Mouse (Mus musculus) frontal cortex, postnatal 25 days (tissue): ENCODE measurements around the gene Prkcz.
A peak's percentile ranks its signal among the peaks of the same experiment; 100 is the strongest.
"Not testable (repeated sequence)": the region's sequence is repeated elsewhere in the genome, so short reads cannot be mapped to it uniquely, and the experiment has no call there.

ENCODE experiments used
- DNase-seq, 2 experiments: peaks; one replicate each; pipeline ENCODE4 v3.0.0; 2022; ENCODE audit warnings: low spot score in 2 of 2

Gene Prkcz

GRCm38 (mm10) chr4:155359560-155360464, 1.3 kb downstream of the Prkcz start:
- DNase-seq = no peak

- DNase-seq = no peak
Measured at GRCm38 (mm10) chr4:155357601-155358000, 3.6 kb downstream of the Prkcz start.

GRCm38 (mm10) chr4:155356354-155356753, 4.8 kb downstream of the Prkcz start:
- no peak for DNase-seq

- DNase-seq = no peak
Measured at GRCm38 (mm10) chr4:155354546-155354945, 6.6 kb downstream of the Prkcz start.

- no peak for DNase-seq
Measured at GRCm38 (mm10) chr4:155354035-155354434, 7.1 kb downstream of the Prkcz start.

- no peak for DNase-seq
Measured at GRCm38 (mm10) chr4:155352581-155352980, 8.6 kb downstream of the Prkcz start.

GRCm38 (mm10) chr4:155346350-155346749, 14.8 kb downstream of the Prkcz start:
- no peak for DNase-seq

- DNase-seq = peak; percentile 67 to 71
Measured at GRCm38 (mm10) chr4:155345608-155345953, 15.6 kb downstream of the Prkcz start.

GRCm38 (mm10) chr4:155344716-155345607, 16.2 kb downstream of the Prkcz start:
- peak in 1 of 2 experiments; percentile 32 for DNase-seq

GRCm38 (mm10) chr4:155344299-155344600, 16.9 kb downstream of the Prkcz start:
- no peak for DNase-seq

- DNase-seq = no peak
Measured at GRCm38 (mm10) chr4:155343415-155344298, 17.5 kb downstream of the Prkcz start.

GRCm38 (mm10) chr4:155336284-155337050, 24.7 kb downstream of the Prkcz start:
- no peak for DNase-seq

GRCm38 (mm10) chr4:155332253-155332652, 28.9 kb downstream of the Prkcz start:
- DNase-seq = no peak

- DNase-seq = not testable (repeated sequence)
Measured at GRCm38 (mm10) chr4:155328385-155328784, 32.8 kb downstream of the Prkcz start.

GRCm38 (mm10) chr4:155325773-155326172, 35.4 kb downstream of the Prkcz start:
- DNase-seq = no peak

GRCm38 (mm10) chr4:155324511-155324910, 36.6 kb downstream of the Prkcz start:
- DNase-seq = no peak

- DNase-seq = no peak
Measured at GRCm38 (mm10) chr4:155323081-155323795, 37.9 kb downstream of the Prkcz start.

GRCm38 (mm10) chr4:155320281-155321244, 40.6 kb downstream of the Prkcz start:
- DNase-seq = no peak

- no peak for DNase-seq
Measured at GRCm38 (mm10) chr4:155318266-155318665, 42.9 kb downstream of the Prkcz start.
